Mouse (Mus musculus) ZHBTc4 (cell line): Measurements from ENCODE around the gene Kcna7.
"Not testable (repeated sequence)": the region's sequence is repeated elsewhere in the genome, so short reads cannot be mapped to it uniquely, and the experiment has no call there.

ENCODE experiments used
- DNase-seq: peaks from one replicate; pipeline ENCODE4 v3.0.0-alpha.2; 2011; ENCODE audit warnings: low read depth, low spot score

Kcna7 gene

GRCm38 (mm10) chr7:45395129-45395541, 10.3 kb upstream of the Kcna7 start:
- DNase-seq: peak; percentile 89

GRCm38 (mm10) chr7:45395578-45396336, 9.7 kb upstream of the Kcna7 start, which contains the start of gene Snrnp70:
TSS of gene Snrnp70 (minus strand) at chr7:45395742.
- DNase-seq: peak; percentile 100

GRCm38 (mm10) chr7:45396337-45396775, 9.1 kb upstream of the Kcna7 start:
- DNase-seq: not testable (repeated sequence)

- no peak for DNase-seq
Measured at GRCm38 (mm10) chr7:45396787-45397186, 8.7 kb upstream of the Kcna7 start.

- peak; percentile 69 for DNase-seq
Measured at GRCm38 (mm10) chr7:45401521-45402085, 3.9 kb upstream of the Kcna7 start.

- DNase-seq: peak; percentile 85
Measured at GRCm38 (mm10) chr7:45403532-45404261, 1.8 kb upstream of the Kcna7 start.

GRCm38 (mm10) chr7:45406157-45407156, 1.0 kb downstream of the Kcna7 start:
- peak; percentile 53 for DNase-seq

GRCm38 (mm10) chr7:45407836-45408235, 2.4 kb downstream of the Kcna7 start:
- no peak for DNase-seq

GRCm38 (mm10) chr7:45408351-45408750, 2.9 kb downstream of the Kcna7 start:
- no peak for DNase-seq

GRCm38 (mm10) chr7:45408949-45409348, 3.5 kb downstream of the Kcna7 start:
- no peak for DNase-seq

- no peak for DNase-seq
Measured at GRCm38 (mm10) chr7:45409497-45410163, 4.2 kb downstream of the Kcna7 start.

- no peak for DNase-seq
Measured at GRCm38 (mm10) chr7:45412421-45412820, 7.0 kb downstream of the Kcna7 start.

- peak; percentile 76 for DNase-seq
Measured at GRCm38 (mm10) chr7:45413113-45413863, 7.8 kb downstream of the Kcna7 start, which contains the start of gene Ntf5. TSS of gene Ntf5 (plus strand) at chr7:45413695.

GRCm38 (mm10) chr7:45413864-45414739, 8.6 kb downstream of the Kcna7 start:
- DNase-seq: peak; percentile 43

- DNase-seq: no peak
Measured at GRCm38 (mm10) chr7:45414740-45415224, 9.3 kb downstream of the Kcna7 start.

- DNase-seq: no peak
Measured at GRCm38 (mm10) chr7:45415636-45416035, 10.2 kb downstream of the Kcna7 start.

- DNase-seq: no peak
Measured at GRCm38 (mm10) chr7:45417962-45418492, 12.6 kb downstream of the Kcna7 start.

- peak; percentile 89 for DNase-seq
Measured at GRCm38 (mm10) chr7:45419859-45420614, 14.6 kb downstream of the Kcna7 start.
